Mouse (Mus musculus) embryonic fibroblast, embryonic 13.5 days (primary cell): Measurements from ENCODE around the gene Oit3.

Experiments
- CTCF ChIP-seq: IDR thresholded peaks from 2 replicates; pipeline ENCODE4 v1.5.1; 2011; ENCODE audit warnings: mild to moderate bottlenecking, control low read depth, low read length, moderate library complexity, borderline replicate concordance; ENCODE audit not compliant: insufficient read depth
- POLR2A ChIP-seq: IDR thresholded peaks from 2 replicates; pipeline ENCODE4 v1.6.1; 2011; ENCODE audit warnings: low read depth, mild to moderate bottlenecking, control low read depth, low read length, moderate library complexity

- TF ChIP-seq POLR2A: no peak
- TF ChIP-seq CTCF: no peak
These were observed 12.0 kb downstream of the Oit3 start for GRCm38 (mm10) chr10:59429448-59430135.
